Mouse (Mus musculus): ENCODE data around the gene Mpig6b. TPM values are rescaled to one million over a fixed set of nuclear protein-coding genes. Genes with fewer than 3 reads are reported as not detected.

Mpig6b gene
- polyA plus RNA-seq, 1 experiment from 2014 or later: 1.8 TPM

DNA sequence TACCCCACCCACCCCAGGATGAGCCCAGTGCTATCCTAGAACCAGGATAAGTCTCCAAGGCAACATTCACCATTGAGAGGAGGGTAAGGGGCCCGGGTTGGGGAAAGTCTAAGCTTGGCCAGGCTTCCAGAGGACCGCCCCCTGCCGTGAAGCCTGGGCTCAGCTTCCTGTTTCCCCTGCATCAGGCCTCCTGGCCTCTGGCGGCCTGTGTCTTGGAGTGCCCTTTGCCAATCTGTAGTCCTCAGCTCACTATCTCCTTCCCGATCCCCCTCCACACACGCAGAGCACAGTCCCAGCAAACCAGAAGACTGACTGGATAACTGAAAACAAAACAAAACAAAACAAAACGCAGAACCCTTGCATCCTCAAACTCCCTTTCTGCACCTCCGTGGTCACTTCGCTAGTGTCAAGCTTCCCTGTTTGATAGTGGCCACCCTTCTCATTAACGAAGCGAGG lies 16.4 kb downstream of the Mpig6b start, which contains the start of gene Clic1:
Clic1 (plus strand) TSS at position 406 of the 456 bp plus-strand sequence.
- peaks cover 41% of the 10 kb centered on the region for H3K4me1 ChIP-seq (ENCODE audit: control insufficient read depth, insufficient read depth, low read length)
- H3K27me3 ChIP-seq (ENCODE audit: control insufficient read depth, insufficient read depth, low read length): no peaks in the 10 kb centered on the region
- H3K36me3 ChIP-seq (ENCODE audit: control insufficient read depth, insufficient read depth, low read length): peaks cover 18% of the 10 kb centered on the region
- 1% methylated on average over 11 of the region's 11 CpGs for WGBS (ENCODE audit: insufficient replicate concordance)
- peak within 1 kb of the TSS; percentile 85 for H3K4me2 ChIP-seq
- peak within 1 kb of the TSS; percentile 99 for H3K27ac ChIP-seq (ENCODE audit: low read depth, low read length)
- H3K4me3 ChIP-seq (ENCODE audit: low read depth, low read length): peak within 1 kb of the TSS; percentile 92
- peak within 1 kb of the TSS; percentile 95 for H3K9ac ChIP-seq (ENCODE audit: low read depth, low read length)
- no peaks in the 10 kb centered on the region for H3K9me3 ChIP-seq (replicated peaks; ENCODE audit: control insufficient read depth, low read length)
- peak; percentile 12; the same call in 1 of the 2 replicates for ATAC-seq (replicated peaks; ENCODE audit: insufficient number of reproducible peaks, low FRiP score, low TSS enrichment)

DNA sequence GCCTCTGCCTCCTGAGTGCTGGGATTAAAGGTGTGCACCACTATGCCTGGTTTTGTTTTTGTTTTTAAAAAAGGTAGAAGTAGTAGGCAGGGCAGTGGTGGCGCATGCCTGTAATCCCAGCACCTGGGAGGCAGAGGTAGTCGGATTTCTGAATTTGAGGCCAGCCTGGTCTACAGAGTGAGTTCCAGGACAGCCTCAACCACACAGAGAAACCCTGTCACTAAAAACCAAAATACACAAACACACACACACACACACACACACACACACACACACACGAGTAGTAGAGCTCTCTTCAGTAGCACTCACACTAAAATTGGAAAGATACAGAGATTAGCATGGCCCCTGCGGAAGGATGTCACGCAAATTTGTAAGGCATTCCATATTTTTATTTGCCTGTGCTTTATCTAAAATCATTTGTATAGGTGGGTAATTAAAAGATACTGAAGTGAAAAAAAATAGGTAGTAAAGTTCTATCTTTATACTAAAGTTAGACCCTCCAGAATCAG lies 17.0 kb downstream of the Mpig6b start:
- 67% methylated on average over 5 of the region's 5 CpGs for WGBS (ENCODE audit: insufficient replicate concordance)
- Histone ChIP-seq H3K4me1 (ENCODE audit: control insufficient read depth, insufficient read depth, low read length) (peaks cover 46% of the 10 kb centered on the region), H3K9ac (ENCODE audit: low read depth, low read length) (no peak overlapping the region; the same call in 1 of the 2 replicates), H3K27ac (ENCODE audit: low read depth, low read length) (peak overlapping the region; percentile 99), H3K4me3 (ENCODE audit: low read depth, low read length) (peak overlapping the region; percentile 92; the same call in 1 of the 2 replicates), H3K4me2 (peak overlapping the region; percentile 85), H3K27me3 (ENCODE audit: control insufficient read depth, insufficient read depth, low read length) (no peaks in the 10 kb centered on the region), H3K36me3 (ENCODE audit: control insufficient read depth, insufficient read depth, low read length) (peaks cover 13% of the 10 kb centered on the region), H3K9me3 (replicated peaks; ENCODE audit: control insufficient read depth, low read length) (no peaks in the 10 kb centered on the region)
- ATAC-seq (replicated peaks; ENCODE audit: insufficient number of reproducible peaks, low FRiP score, low TSS enrichment): no peak

DNA sequence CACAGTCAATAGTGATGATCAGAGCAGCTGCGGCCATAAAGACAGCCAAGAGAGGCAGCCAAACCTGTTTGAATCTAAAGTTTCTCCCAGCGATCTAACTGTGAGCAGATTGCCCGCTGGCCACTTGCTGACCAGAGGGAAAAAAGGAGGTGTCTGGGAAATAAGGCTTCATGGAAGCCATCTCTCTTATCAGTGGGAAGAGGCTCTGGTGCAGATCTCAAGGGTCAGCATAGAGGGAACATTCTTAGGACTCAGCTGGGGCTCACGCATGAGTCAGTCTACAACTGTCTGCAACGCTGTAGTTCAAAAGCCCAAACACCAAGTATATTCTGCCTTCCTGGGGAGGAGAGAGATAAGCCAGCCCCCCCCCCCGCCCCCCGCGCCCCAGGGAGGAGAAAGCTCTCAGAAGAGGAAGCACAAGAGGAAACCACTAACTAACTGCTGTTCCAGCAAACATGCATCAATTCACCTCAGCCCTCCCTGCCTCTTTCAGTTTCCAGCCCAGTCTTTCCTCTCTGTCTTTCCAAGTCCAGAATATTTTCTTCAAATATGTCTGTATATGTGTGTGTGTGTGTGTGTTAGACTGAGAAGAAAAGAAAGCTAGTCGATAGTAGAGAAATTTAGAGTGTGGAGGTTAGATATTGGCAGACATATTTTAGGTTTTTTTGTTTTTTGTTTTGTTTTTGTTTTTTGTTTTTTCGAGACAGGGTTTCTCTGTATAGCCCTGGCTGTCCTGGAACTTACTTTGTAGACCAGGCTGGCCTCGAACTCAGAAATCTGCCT lies 17.6 kb downstream of the Mpig6b start:
- Histone ChIP-seq H3K36me3 (ENCODE audit: control insufficient read depth, insufficient read depth, low read length) (peaks cover 9% of the 10 kb centered on the region), H3K4me3 (ENCODE audit: low read depth, low read length) (no peak overlapping the region), H3K9ac (ENCODE audit: low read depth, low read length) (peak overlapping the region; percentile 53; the same call in 1 of the 2 replicates), H3K4me1 (ENCODE audit: control insufficient read depth, insufficient read depth, low read length) (peaks cover 47% of the 10 kb centered on the region), H3K27me3 (ENCODE audit: control insufficient read depth, insufficient read depth, low read length) (no peaks in the 10 kb centered on the region), H3K9me3 (replicated peaks; ENCODE audit: control insufficient read depth, low read length) (no peaks in the 10 kb centered on the region), H3K4me2 (peak overlapping the region; percentile 52), H3K27ac (ENCODE audit: low read depth, low read length) (peak overlapping the region; percentile 99)
- no peak for ATAC-seq (replicated peaks; ENCODE audit: insufficient number of reproducible peaks, low FRiP score, low TSS enrichment)
- 28% methylated on average over 8 of the region's 11 CpGs for WGBS (ENCODE audit: insufficient replicate concordance)

DNA sequence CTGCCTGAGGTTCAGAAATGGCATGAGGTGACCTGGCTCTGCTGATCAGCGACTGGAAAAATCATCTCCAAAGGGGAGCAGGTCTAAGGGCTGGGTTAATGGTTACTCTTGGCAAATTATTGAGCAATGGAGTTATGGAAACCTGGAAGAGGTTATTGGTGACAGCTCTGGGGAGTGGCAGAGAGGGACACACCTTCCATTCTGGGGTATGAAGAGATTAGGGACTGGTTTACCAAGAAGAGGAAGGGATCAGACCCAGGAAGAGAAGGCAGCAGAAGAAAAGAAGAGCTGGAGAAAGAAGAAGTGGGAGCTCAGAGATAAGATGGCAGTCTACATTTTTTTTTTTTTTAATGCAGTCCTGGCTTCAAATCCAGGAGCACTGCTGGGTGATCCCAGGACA lies 18.3 kb downstream of the Mpig6b start:
- ATAC-seq (replicated peaks; ENCODE audit: insufficient number of reproducible peaks, low FRiP score, low TSS enrichment): no peak
- Histone ChIP-seq H3K36me3 (ENCODE audit: control insufficient read depth, insufficient read depth, low read length) (peaks cover 2% of the 10 kb centered on the region), H3K27ac (ENCODE audit: low read depth, low read length) (peak overlapping the region; percentile 99), H3K9me3 (replicated peaks; ENCODE audit: control insufficient read depth, low read length) (no peaks in the 10 kb centered on the region), H3K4me1 (ENCODE audit: control insufficient read depth, insufficient read depth, low read length) (peaks cover 47% of the 10 kb centered on the region), H3K27me3 (ENCODE audit: control insufficient read depth, insufficient read depth, low read length) (no peaks in the 10 kb centered on the region), H3K4me2 (peak overlapping the region; percentile 52), H3K4me3 (ENCODE audit: low read depth, low read length) (no peak overlapping the region), H3K9ac (ENCODE audit: low read depth, low read length) (peak overlapping the region; percentile 53; the same call in 1 of the 2 replicates)
- WGBS (ENCODE audit: insufficient replicate concordance): 53% methylated on average over 1 of the region's 1 CpGs

DNA sequence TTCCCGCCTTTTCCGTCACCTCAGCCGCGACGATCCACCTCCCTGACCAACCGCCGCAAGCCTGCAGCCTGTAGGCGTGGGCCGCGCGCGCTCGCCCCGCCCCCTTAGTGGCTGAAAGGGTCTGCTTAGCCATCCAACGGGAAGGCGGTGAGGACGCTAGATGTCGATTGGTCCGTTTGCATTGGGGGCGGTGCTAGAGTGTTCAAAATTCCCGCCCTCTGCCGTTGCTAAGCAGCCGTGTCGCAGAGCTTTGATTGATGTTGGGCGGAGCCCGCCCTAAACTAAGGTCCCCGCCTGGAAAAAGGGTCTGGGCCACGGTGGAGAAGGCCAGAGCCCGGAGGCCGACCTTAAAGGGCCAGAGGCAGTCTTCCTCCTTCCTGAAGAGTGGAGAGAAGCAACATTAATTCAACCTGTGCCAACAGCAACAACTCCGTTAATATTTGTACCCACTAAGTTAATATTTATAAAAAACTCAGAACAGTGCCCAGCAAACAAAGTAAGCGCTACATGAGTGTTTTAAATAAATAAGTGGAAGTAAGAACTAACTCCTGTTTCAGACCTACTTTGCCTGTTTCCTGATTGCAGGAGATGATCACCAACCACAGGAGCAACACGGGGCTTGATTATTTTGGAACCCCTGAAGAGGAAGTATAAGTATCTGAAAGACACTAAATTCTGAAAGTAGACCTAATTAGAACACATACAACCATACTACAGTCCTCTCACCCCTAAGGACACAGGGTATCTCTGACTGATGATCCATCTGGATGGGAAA lies 19.1 kb downstream of the Mpig6b start, which contains the start of gene Msh5:
Msh5 (minus strand) TSS at position 65 of the 775 bp plus-strand sequence.
- Histone ChIP-seq H3K27me3 (ENCODE audit: control insufficient read depth, insufficient read depth, low read length) (no peaks in the 10 kb centered on the region), H3K36me3 (ENCODE audit: control insufficient read depth, insufficient read depth, low read length) (no peaks in the 10 kb centered on the region), H3K9me3 (replicated peaks; ENCODE audit: control insufficient read depth, low read length) (no peaks in the 10 kb centered on the region), H3K27ac (ENCODE audit: low read depth, low read length) (peak within 1 kb of the TSS; percentile 99), H3K4me2 (peak within 1 kb of the TSS; percentile 89), H3K9ac (ENCODE audit: low read depth, low read length) (peak within 1 kb of the TSS; percentile 87), H3K4me3 (ENCODE audit: low read depth, low read length) (peak within 1 kb of the TSS; percentile 53), H3K4me1 (ENCODE audit: control insufficient read depth, insufficient read depth, low read length) (peaks cover 39% of the 10 kb centered on the region)
- WGBS (ENCODE audit: insufficient replicate concordance): 3% methylated on average over 32 of the region's 33 CpGs
- peak; percentile 96 for ATAC-seq (replicated peaks; ENCODE audit: insufficient number of reproducible peaks, low FRiP score, low TSS enrichment)

DNA sequence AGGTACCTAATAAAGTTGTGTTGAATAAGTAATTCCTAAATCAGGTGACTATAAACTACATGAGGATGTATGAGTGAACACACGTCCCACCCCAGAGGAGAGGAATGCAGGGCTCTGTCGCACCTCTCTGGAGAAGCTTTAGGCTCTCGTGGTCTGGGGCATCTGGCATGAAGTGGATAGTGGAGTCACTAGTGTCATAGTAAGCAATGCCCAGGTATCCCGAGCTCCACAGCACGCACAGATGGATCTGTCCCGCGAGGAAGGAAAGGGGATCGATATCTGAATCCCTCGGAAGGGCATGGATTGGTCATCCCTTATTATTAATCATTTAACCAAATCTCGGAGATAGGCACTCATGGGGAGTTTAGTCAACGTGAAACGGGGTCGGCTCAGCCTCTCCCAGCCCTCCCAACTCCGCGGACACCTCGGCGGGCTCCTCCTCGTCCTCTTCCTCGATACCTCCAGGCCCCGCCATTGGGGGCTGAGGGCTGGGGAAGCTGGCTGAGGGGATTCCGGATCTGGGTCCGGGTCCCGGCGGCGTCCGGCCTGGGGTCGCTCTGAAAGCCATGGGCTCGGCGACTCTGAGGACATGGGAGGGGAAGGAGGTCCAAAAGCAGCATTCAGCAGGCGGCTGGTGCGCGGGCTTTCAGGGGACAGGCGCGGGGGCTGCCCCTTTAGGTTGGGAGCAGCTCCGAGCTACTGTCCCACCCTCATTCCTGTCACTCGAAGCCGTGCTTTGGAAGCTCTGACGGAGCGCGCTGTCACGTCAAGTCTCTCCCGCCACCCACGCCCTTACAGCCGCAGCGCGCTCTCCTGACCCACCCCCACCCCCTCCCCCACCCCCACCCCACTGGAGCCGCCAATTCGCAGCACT lies 19.9 kb downstream of the Mpig6b start:
- peak overlapping the region; percentile 89 for H3K4me2 ChIP-seq
- H3K9ac ChIP-seq (ENCODE audit: low read depth, low read length): peak overlapping the region; percentile 87

DNA sequence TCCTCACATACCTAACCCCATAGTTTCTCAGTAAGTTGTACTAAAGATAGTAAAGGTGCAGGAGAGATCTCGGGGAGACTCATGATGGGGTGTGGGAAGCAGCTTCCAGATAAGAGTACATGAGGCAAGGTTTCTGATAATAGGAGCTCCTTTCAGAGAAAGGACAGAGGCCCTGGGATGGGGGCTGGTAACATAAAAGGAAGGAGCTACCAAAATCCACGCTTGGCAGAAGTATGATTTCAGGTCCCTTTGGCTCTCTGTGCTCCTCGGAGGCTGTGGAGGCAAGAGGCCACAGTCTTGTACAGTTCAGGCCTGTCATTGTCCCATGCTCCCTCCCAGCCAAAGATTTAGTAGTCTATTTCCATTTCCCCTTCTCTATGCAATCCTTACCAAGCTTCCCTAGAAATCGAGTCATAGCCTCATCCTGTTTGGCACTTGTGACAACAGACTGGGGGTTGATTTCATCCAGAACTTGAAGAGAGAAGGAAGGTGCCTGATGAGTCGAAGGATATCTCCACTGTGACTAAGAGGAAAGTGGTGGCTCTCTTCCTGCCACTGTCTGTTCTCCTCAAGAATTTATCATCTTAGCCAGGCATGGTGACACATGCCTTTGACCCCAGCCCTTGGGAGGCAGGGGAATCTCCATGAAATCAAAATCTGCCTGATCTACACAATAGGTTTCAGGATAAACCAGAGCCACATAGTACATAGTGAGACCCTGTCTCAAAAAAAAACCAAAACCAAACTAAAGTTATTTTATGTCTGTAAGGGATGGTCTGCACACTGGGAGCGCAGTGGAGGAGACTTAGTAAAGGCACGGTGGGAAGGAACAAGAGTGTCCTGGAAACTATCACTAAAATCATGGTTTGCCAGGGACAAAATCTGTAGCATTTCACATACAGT lies 20.8 kb downstream of the Mpig6b start:
- 47% methylated on average over 7 of the region's 7 CpGs for WGBS (ENCODE audit: insufficient replicate concordance)
- peak overlapping the region; percentile 90 for H3K27ac ChIP-seq (ENCODE audit: low read depth, low read length)
- H3K36me3 ChIP-seq (ENCODE audit: control insufficient read depth, insufficient read depth, low read length): no peaks in the 10 kb centered on the region
- H3K9me3 ChIP-seq (replicated peaks; ENCODE audit: control insufficient read depth, low read length): no peaks in the 10 kb centered on the region
- ATAC-seq (replicated peaks; ENCODE audit: insufficient number of reproducible peaks, low FRiP score, low TSS enrichment): no peak
- peaks cover 39% of the 10 kb centered on the region for H3K4me1 ChIP-seq (ENCODE audit: control insufficient read depth, insufficient read depth, low read length)
- H3K27me3 ChIP-seq (ENCODE audit: control insufficient read depth, insufficient read depth, low read length): no peaks in the 10 kb centered on the region
- peak overlapping the region; percentile 53 for H3K4me3 ChIP-seq (ENCODE audit: low read depth, low read length)
- H3K9ac ChIP-seq (ENCODE audit: low read depth, low read length): peak overlapping the region; percentile 87; the same call in 1 of the 2 replicates
- H3K4me2 ChIP-seq: peak overlapping the region; percentile 89

More for the DNA sequence above, 19.9 kb downstream of the Mpig6b start:
- Histone ChIP-seq H3K27ac (ENCODE audit: low read depth, low read length) (peak overlapping the region; percentile 90), H3K4me1 (ENCODE audit: control insufficient read depth, insufficient read depth, low read length) (peaks cover 39% of the 10 kb centered on the region), H3K9me3 (replicated peaks; ENCODE audit: control insufficient read depth, low read length) (no peaks in the 10 kb centered on the region), H3K36me3 (ENCODE audit: control insufficient read depth, insufficient read depth, low read length) (no peaks in the 10 kb centered on the region), H3K4me3 (ENCODE audit: low read depth, low read length) (peak overlapping the region; percentile 53), H3K27me3 (ENCODE audit: control insufficient read depth, insufficient read depth, low read length) (no peaks in the 10 kb centered on the region)
- 4% methylated on average over 47 of the region's 48 CpGs for WGBS (ENCODE audit: insufficient replicate concordance)
- ATAC-seq (replicated peaks; ENCODE audit: insufficient number of reproducible peaks, low FRiP score, low TSS enrichment): no peak

Measured in heart, embryonic 11.5 days (tissue).